14 mouse cellular contexts compared by ENCODE assay signal in genomic region chr16:57845416-57845815, GRCm38 (mm10).
A peak's percentile ranks its signal among the peaks of the same experiment; 100 is the strongest.
DNase-seq lines count a peak whose midpoint lies in the region; ATAC-seq and TF ChIP-seq lines count a peak whose summit lies in the region.
"Had no signal": no experiment of that assay in that cellular context is flagged by ENCODE, and none has a peak within 500 bp of the region (broad histone marks: within the 10 kb centered on the region; RNA-seq: fewer than 3 reads in every experiment).

No protein-coding gene starts in this region.

- peaks cover 10% of the 10 kb centered on the region; the same call in 1 of the 2 replicates for H3K27me3 ChIP-seq in midbrain, embryonic 10.5 days (ENCODE audit: low read depth, poor library complexity, severe bottlenecking)
- H3K27me3 ChIP-seq in midbrain, postnatal 0 days (ENCODE audit: insufficient read depth, low read length) = no peaks in the 10 kb centered on the region
- H3K27me3 ChIP-seq in limb, embryonic 11.5 days (ENCODE audit: control insufficient read depth, insufficient read depth, low read length) = no peaks in the 10 kb centered on the region
- H3K27me3 ChIP-seq: hindbrain, embryonic 15.5 days; Patski; stomach, embryonic 15.5 days had no signal

- no peaks in the 10 kb centered on the region for H3K9me3 ChIP-seq in midbrain, embryonic 10.5 days (replicated peaks)
- no peaks in the 10 kb centered on the region for H3K9me3 ChIP-seq in midbrain, postnatal 0 days (ENCODE audit: low read length)
- no peaks in the 10 kb centered on the region for H3K9me3 ChIP-seq in limb, embryonic 11.5 days (ENCODE audit: control insufficient read depth, low read length)
- H3K9me3 ChIP-seq: hindbrain, embryonic 15.5 days; stomach, embryonic 15.5 days had no signal

- H3K4me1 ChIP-seq in midbrain, embryonic 10.5 days = peaks cover 8% of the 10 kb centered on the region; the same call in 1 of the 2 replicates
- H3K4me1 ChIP-seq in midbrain, postnatal 0 days (ENCODE audit: insufficient read depth, low read length) = no peaks in the 10 kb centered on the region
- no peaks in the 10 kb centered on the region for H3K4me1 ChIP-seq in limb, embryonic 11.5 days (ENCODE audit: control insufficient read depth, insufficient read depth, low read length)
- H3K4me1 ChIP-seq: hindbrain, embryonic 15.5 days; stomach, embryonic 15.5 days had no signal

- H3K27ac ChIP-seq in midbrain, embryonic 10.5 days (replicated peaks) = no peak overlapping the region
- no peak overlapping the region for H3K27ac ChIP-seq in midbrain, postnatal 0 days (ENCODE audit: low read depth, low read length)
- H3K27ac ChIP-seq in limb, embryonic 11.5 days (replicated peaks; ENCODE audit: low read depth, low read length) = no peak overlapping the region
- H3K27ac ChIP-seq: hindbrain, embryonic 15.5 days; stomach, embryonic 15.5 days had no signal

- no peak overlapping the region for H3K9ac ChIP-seq in midbrain, postnatal 0 days (replicated peaks; ENCODE audit: low read length, poor library complexity, severe bottlenecking)
- no peak overlapping the region for H3K9ac ChIP-seq in limb, embryonic 11.5 days (ENCODE audit: low read length)
- H3K9ac ChIP-seq: hindbrain, embryonic 15.5 days; stomach, embryonic 15.5 days had no signal

- no peak for TF ChIP-seq CTCF in midbrain, postnatal 0 days (IDR thresholded peaks at IDR 0.05)

- DNase-seq in heart, postnatal 14 days = peak; percentile 15 to 44
- no peak for DNase-seq in heart, adult 11 months
- peak; percentile 27 for DNase-seq in midbrain, embryonic 10.5 days (ENCODE audit: low spot score)
- no peak for DNase-seq in midbrain, postnatal 0 days (ENCODE audit: low spot score)
- peak; percentile 69 for DNase-seq in adipocyte (ENCODE audit: low spot score)
- peak; percentile 79 for DNase-seq in limb, embryonic 11.5 days (ENCODE audit: low spot score)
- DNase-seq in spleen, adult 12 weeks (ENCODE audit: low spot score) = no peak
- no peak for DNase-seq in spleen, postnatal 14 days (ENCODE audit: low spot score in 2 of 2)
- DNase-seq: cerebellum, adult 9-10 months; right cerebral cortex, postnatal 14 days had no signal

- ATAC-seq in midbrain, postnatal 0 days (ENCODE audit: low FRiP score) = no peak
- ATAC-seq in limb, embryonic 11.5 days (ENCODE audit: insufficient number of reproducible peaks, low FRiP score, low TSS enrichment, low read depth) = no peak
- ATAC-seq: CD4-positive, CD25-positive, alpha-beta regulatory T cell, adult 4 months; Patski had no signal

- no peaks in the 10 kb centered on the region for H3K36me3 ChIP-seq in midbrain, embryonic 10.5 days
- no peaks in the 10 kb centered on the region for H3K36me3 ChIP-seq in midbrain, postnatal 0 days (ENCODE audit: insufficient read depth, low read length)
- H3K36me3 ChIP-seq in limb, embryonic 11.5 days (ENCODE audit: control insufficient read depth, insufficient read depth, low read length) = no peaks in the 10 kb centered on the region
- H3K36me3 ChIP-seq: hindbrain, embryonic 15.5 days; stomach, embryonic 15.5 days had no signal

- intact Hi-C loops in heart, postnatal 14 days (cut with DNase I) = no loop called here

- no peak overlapping the region for H3K4me3 ChIP-seq in midbrain, embryonic 10.5 days
- no peak overlapping the region for H3K4me3 ChIP-seq in midbrain, postnatal 0 days (ENCODE audit: low read depth, low read length)
- H3K4me3 ChIP-seq in limb, embryonic 11.5 days (ENCODE audit: low read depth, low read length) = no peak overlapping the region
- H3K4me3 ChIP-seq: hindbrain, embryonic 15.5 days; stomach, embryonic 15.5 days had no signal

- H3K4me2 ChIP-seq in midbrain, postnatal 0 days (ENCODE audit: low read depth, low read length, poor library complexity, severe bottlenecking) = no peak overlapping the region
- no peak overlapping the region for H3K4me2 ChIP-seq in limb, embryonic 11.5 days (ENCODE audit: low read depth, severe bottlenecking)
- H3K4me2 ChIP-seq: hindbrain, embryonic 15.5 days; stomach, embryonic 15.5 days had no signal

Comparison
In these comparisons a context has a peak if more than half of its experiments do, and no peak if none do; other contexts are left out.
1. DNase-seq: peak in heart, postnatal 14 days (2 of 2), midbrain, embryonic 10.5 days (single experiment), adipocyte (single experiment) and limb, embryonic 11.5 days (single experiment); none in heart, adult 11 months (single experiment), midbrain, postnatal 0 days (single experiment), spleen, adult 12 weeks (single experiment) and spleen, postnatal 14 days (0 of 2).